Mouse (Mus musculus) hindbrain, postnatal 0 days (tissue): Measurements from ENCODE around the gene Otop2. TPM values are rescaled to one million over a fixed set of nuclear protein-coding genes. Genes with fewer than 3 reads are reported as not detected.

Source experiments
- ATAC-seq: fragments of 200-750 bp; cut with Nextera tagmentation; 2 replicates; pipeline ENCODE4 v1.8.0; 2017; ENCODE audit warnings: mild to moderate bottlenecking, moderate TSS enrichment, moderate library complexity
- DNase-seq: peaks from one replicate; pipeline ENCODE4 v3.0.0-alpha.2; 2015; ENCODE audit warnings: low spot score
- H3K27ac ChIP-seq: fragments of 300-500 bp; sonication (generic); 2 replicates; pipeline ENCODE4 v1.5.1; 2014; ENCODE audit warnings: mild to moderate bottlenecking
- H3K27me3 ChIP-seq: fragments of 300-500 bp; sonication (generic); 2 replicates; pipeline ENCODE4 v1.6.1; 2014; ENCODE audit warnings: low read length, mixed read lengths; ENCODE audit not compliant: insufficient read depth
- H3K36me3 ChIP-seq: fragments of 300-500 bp; sonication (generic); 2 replicates; pipeline ENCODE4 v1.6.1; 2014; ENCODE audit warnings: low read length, mixed read lengths; ENCODE audit not compliant: insufficient read depth
- H3K4me1 ChIP-seq: fragments of 300-500 bp; sonication (generic); 2 replicates; pipeline ENCODE4 v1.6.1; 2014; ENCODE audit warnings: antibody characterized with exemption, low read length, mixed read lengths; ENCODE audit not compliant: insufficient read depth
- H3K4me2 ChIP-seq: fragments of 300-500 bp; sonication (generic); 2 replicates; pipeline ENCODE4 v1.6.1; 2014; ENCODE audit warnings: low read depth, mild to moderate bottlenecking, low read length, moderate library complexity, mixed read lengths
- H3K4me3 ChIP-seq: fragments of 300-500 bp; sonication (generic); 2 replicates; pipeline ENCODE4 v1.5.1; 2014; ENCODE audit warnings: low read length
- H3K9ac ChIP-seq: fragments of 300-500 bp; sonication (generic); replicated peaks from 2 replicates; pipeline ENCODE4 v1.6.1; 2014; ENCODE audit warnings: mild to moderate bottlenecking, low read length, moderate library complexity, mixed read lengths
- H3K9me3 ChIP-seq: fragments of 300-500 bp; sonication (generic); 2 replicates; pipeline ENCODE4 v1.6.1; 2016; ENCODE audit warnings: low read length, mixed read lengths
- CTCF ChIP-seq: IDR thresholded peaks from 2 replicates; pipeline ENCODE4 v1.5.1; 2016; ENCODE audit warnings: antibody characterized with exemption, control low read depth, low read depth
- WGBS: fragments of 180-500 bp; shearing (Covaris S2); extraction: QIAGEN DNeasy Blood & Tissue Kit; methylation state at CpG from one replicate; pipeline ENCODE4 v1.1.7; 2014; 5-methylcytosine and 5-hydroxymethylcytosine counted together
- polyA plus RNA-seq: library from polyadenylated mRNA; unstranded; fragments of >200 nt; fragmentation: Nextera tagmentation; extraction: Ambion mirVana; gene quantifications from 2 replicates; pipeline ENCODE4 v1.2.1, GENCODE M21; 2015
- total RNA-seq: library from RNA; depleted of rRNA; stranded (reverse); fragments of >200 nt; gene quantifications from 2 replicates; pipeline ENCODE4 v1.2.3, GENCODE M21; 2014

Gene Otop2
- total and polyA plus RNA-seq, 2 experiments from 2014 or later, result 0.20 to 0.99 TPM

DNA sequence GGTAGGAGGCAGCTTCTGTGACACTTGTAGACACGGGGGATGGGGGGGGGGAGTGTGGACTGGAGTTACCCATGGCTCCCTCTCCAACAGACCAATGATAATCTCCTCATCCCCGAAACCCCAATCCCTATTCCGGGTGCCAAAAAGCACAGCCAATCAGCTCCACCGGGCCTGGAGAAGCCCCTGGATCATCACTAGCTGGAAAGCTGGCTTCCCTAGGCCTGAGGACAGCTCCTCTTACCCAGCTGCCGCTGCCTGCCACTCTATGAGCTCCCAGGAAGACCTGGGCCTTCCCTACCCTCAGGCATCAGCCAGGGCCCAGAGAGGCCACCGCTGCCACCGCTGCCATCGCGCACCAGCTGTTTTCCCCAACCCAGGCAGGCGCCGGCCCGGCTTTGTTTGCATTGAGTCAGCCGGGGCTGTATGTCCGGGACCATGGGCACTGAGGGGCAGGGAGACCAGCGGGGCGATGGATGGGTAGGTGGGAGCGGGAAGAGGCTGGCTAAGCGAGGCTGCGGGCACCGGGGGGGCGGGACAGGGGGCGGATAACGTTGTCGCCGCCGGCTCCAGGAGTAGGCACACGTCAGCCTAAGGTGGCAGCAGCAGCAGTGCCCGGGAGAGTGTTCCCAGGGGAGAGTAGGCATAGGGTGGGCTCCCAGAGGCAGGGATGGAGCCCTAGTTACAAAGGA is 59.9 kb downstream of the Otop2 start:
- no peaks in the 10 kb centered on the region for H3K36me3 ChIP-seq

DNA sequence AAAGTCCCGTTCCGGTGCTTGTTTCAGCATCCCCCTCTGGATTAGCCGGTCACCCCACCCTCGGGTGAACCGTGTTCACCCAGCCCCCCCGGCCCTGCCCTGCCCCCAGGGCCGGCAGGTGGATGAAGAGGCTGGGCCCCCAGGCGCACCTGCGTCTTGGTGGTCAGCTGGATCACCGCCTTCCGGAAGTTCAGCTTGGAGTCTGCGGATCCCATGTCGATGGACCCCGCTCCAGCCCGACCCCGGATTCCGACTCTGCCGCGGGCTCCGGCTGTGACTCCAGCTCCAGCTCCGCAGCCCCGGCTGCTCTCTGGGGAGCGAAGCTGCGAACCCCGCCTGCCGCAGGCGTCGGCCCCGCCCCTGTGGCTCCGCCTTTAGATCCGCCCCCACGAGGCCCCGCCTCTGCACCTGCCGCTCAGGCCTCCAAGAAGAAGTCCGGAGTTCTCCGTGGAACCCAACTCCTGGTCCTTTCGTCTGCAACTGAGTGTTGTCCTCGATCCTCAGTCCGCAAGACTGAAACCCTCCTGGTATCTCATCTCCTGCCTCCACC is 60.5 kb downstream of the Otop2 start, which contains the start of gene Hid1:
TSS of gene Hid1 (minus strand) at position 362 of the 550 bp plus-strand sequence.
- H3K36me3 ChIP-seq, result no peaks in the 10 kb centered on the region
- TF ChIP-seq CTCF, result no peak
- DNase-seq, result peak; percentile 91
- peak within 1 kb of the TSS; percentile 74 for H3K4me3 ChIP-seq
- peak within 1 kb of the TSS; percentile 90 for H3K27ac ChIP-seq
- ATAC-seq, result peak; percentile 52
- H3K4me1 ChIP-seq, result peaks cover 14% of the 10 kb centered on the region
- H3K9me3 ChIP-seq, result no peaks in the 10 kb centered on the region
- WGBS, result under 1% methylated on average over 39 of the region's 39 CpGs
- peak within 1 kb of the TSS; percentile 94 for H3K4me2 ChIP-seq
- no peaks in the 10 kb centered on the region for H3K27me3 ChIP-seq
- H3K9ac ChIP-seq, result peak within 1 kb of the TSS; percentile 80

More for the DNA sequence above, 59.9 kb downstream of the Otop2 start:
- Histone ChIP-seq H3K27ac (peak overlapping the region; percentile 90), H3K9ac (peak overlapping the region; percentile 80), H3K4me2 (peak overlapping the region; percentile 94), H3K9me3 (no peaks in the 10 kb centered on the region), H3K4me3 (peak overlapping the region; percentile 74), H3K4me1 (peaks cover 14% of the 10 kb centered on the region), H3K27me3 (no peaks in the 10 kb centered on the region)
- ATAC-seq (peak; percentile 87), DNase-seq (peak; percentile 87)
- under 1% methylated on average over 28 of the region's 28 CpGs for WGBS
- TF ChIP-seq CTCF, result no peak

GRCm38 (mm10) chr11:115370368-115370767 is 63.4 kb downstream of the Otop2 start:
- Histone ChIP-seq H3K36me3 (no peaks in the 10 kb centered on the region), H3K4me3 (no peak overlapping the region), H3K9me3 (no peaks in the 10 kb centered on the region), H3K27me3 (no peaks in the 10 kb centered on the region), H3K4me2 (no peak overlapping the region), H3K9ac (no peak overlapping the region), H3K4me1 (peaks cover 23% of the 10 kb centered on the region), H3K27ac (no peak overlapping the region)
- no peak for DNase-seq
- 62% methylated on average over 7 of the region's 7 CpGs for WGBS
- ATAC-seq, result no peak
- no peak for TF ChIP-seq CTCF

GRCm38 (mm10) chr11:115371354-115371753 is 64.4 kb downstream of the Otop2 start:
- Histone ChIP-seq H3K36me3 (no peaks in the 10 kb centered on the region), H3K27me3 (no peaks in the 10 kb centered on the region), H3K4me1 (peaks cover 14% of the 10 kb centered on the region), H3K4me2 (no peak overlapping the region), H3K9me3 (no peaks in the 10 kb centered on the region), H3K27ac (no peak overlapping the region), H3K4me3 (no peak overlapping the region), H3K9ac (no peak overlapping the region)
- no peak for ATAC-seq
- TF ChIP-seq CTCF, result no peak
- no peak for DNase-seq
- WGBS, result 56% methylated on average over 8 of the region's 8 CpGs

DNA sequence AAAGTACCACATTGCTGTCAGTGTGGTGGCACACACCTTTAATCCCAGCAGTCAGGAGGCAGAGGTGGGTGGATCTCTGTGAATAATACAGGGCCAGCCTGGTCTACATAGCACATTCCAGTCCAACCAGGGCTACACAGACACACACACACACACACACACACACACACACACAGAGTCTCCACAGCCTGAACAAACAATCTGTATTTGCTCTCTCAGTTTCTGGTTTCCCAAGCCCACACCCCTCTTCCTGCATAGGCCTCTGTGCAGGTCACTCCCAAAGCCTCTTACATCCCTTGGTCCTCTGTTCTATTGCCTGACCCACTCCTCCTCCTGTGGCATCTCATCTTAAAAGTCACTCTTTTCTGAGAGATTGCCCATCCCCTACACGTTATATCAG is 65.1 kb downstream of the Otop2 start:
- H3K9me3 ChIP-seq, result no peaks in the 10 kb centered on the region
- no peaks in the 10 kb centered on the region for H3K36me3 ChIP-seq
- no peak for TF ChIP-seq CTCF
- no peak overlapping the region for H3K4me3 ChIP-seq
- no peaks in the 10 kb centered on the region for H3K27me3 ChIP-seq
- no peak overlapping the region for H3K4me2 ChIP-seq
- H3K9ac ChIP-seq, result no peak overlapping the region
- no peak for ATAC-seq
- no peak for DNase-seq
- no peak overlapping the region for H3K27ac ChIP-seq
- 84% methylated on average over 1 of the region's 1 CpGs for WGBS
- peaks cover 10% of the 10 kb centered on the region for H3K4me1 ChIP-seq

DNA sequence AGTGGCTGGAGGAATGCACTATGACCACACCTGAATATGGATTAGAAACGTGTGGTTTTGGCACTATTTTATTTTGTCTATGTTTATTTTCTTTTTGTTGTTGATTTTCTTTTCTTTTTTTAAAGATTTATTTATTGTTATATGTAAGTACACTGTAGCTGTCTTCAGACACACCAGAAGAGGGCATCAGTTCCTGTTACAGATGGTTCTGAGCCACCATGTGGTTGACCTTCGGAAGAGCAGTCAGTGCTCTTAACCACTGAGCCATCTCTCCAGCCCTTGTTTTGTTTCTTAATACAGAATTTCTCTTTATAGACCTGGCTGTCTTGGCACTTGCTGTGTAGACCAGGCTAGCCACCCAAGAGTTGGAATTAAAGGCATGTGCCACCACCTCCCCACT is 65.8 kb downstream of the Otop2 start:
- ATAC-seq, result no peak
- WGBS, result 43% methylated on average over 2 of the region's 2 CpGs
- no peaks in the 10 kb centered on the region for H3K9me3 ChIP-seq
- H3K27ac ChIP-seq, result no peak overlapping the region
- no peak overlapping the region for H3K4me3 ChIP-seq
- no peak overlapping the region for H3K4me2 ChIP-seq
- H3K4me1 ChIP-seq, result peaks cover 10% of the 10 kb centered on the region
- DNase-seq, result no peak
- no peaks in the 10 kb centered on the region for H3K36me3 ChIP-seq
- no peaks in the 10 kb centered on the region for H3K27me3 ChIP-seq
- peak; percentile 15 for TF ChIP-seq CTCF
- no peak overlapping the region for H3K9ac ChIP-seq
